Mouse (Mus musculus) spleen, adult 2 months (tissue): ENCODE data around the gene Hist1h4a.
A peak's percentile ranks its signal among the peaks of the same experiment; 100 is the strongest.

Source experiments
- CTCF ChIP-seq: fragments of 200-500 bp; IDR thresholded peaks from 2 replicates; pipeline ENCODE4 v1.5.1; 2011; ENCODE audit warnings: mild to moderate bottlenecking, inconsistent platforms; ENCODE audit not compliant: insufficient read depth, insufficient read length, insufficient replicate concordance; ENCODE audit errors: extremely low read depth
- POLR2A ChIP-seq: fragments of 200-500 bp; IDR thresholded peaks from 2 replicates; pipeline ENCODE4 v1.6.1; 2011; ENCODE audit warnings: low read depth, low read length, inconsistent platforms

- TF ChIP-seq CTCF (no peak), POLR2A (peak; percentile 66)
These were observed 2.7 kb upstream of the Hist1h4a start, which contains the start of gene Hist1h1a for GRCm38 (mm10) chr13:23763586-23764323.
